Mouse (Mus musculus) hematopoietic multipotent progenitor cell, adult 10-12 weeks (in vitro differentiated cells): ENCODE measurements around the gene Meox1. TPM values are rescaled to one million over a fixed set of nuclear protein-coding genes. Genes with fewer than 3 reads are reported as not detected.

Experiments
- polyA plus RNA-seq: library from polyadenylated mRNA; stranded (reverse); fragments of >175 nt; gene quantifications from 2 replicates; pipeline ENCODE4 v1.2.3, GENCODE M21; 2012; ENCODE audit warnings: low replicate concordance

Meox1 gene
- polyA plus RNA-seq = not detected in 2 replicates

DNA sequence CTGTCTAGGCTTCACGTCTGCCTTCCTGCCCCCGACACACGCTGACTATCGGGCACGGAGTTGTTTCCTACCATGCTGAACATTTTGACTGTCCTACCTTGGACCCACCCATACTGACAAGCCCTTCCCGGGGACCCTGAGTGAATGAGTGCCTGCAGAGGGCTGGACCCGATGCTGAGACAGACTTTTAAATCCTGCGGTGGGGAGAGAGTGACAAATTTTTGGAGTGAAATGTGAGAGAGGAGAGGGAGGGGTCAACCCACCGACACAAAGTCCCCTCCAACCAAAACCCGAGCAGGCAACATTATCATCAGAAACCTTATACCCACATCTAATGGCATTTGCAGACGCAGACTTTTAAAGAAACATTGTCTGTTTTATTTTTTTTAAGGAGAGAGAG is at the start of gene Meox1:
Gene Meox1, minus strand, starts transcription at position 171 of the 400 bp plus-strand sequence.

Other genes with a start within 250 kb of the Meox1 start
- gene Arl4d, start 228.8 kb downstream of the Meox1 start, polyA plus RNA-seq = 11.1 and 18.4 TPM in 2 replicates
- 12.2 and 15.7 TPM in 2 replicates for gene Dhx8, start 161.5 kb downstream of the Meox1 start, polyA plus RNA-seq
- 0.19 and 0.66 TPM in 2 replicates for gene Etv4, start 109.0 kb downstream of the Meox1 start, polyA plus RNA-seq
- gene Sost, start 72.6 kb upstream of the Meox1 start, polyA plus RNA-seq = not detected in 2 replicates
- not detected in 2 replicates for gene Cfap97d1, start 89.9 kb upstream of the Meox1 start, polyA plus RNA-seq
- gene Dusp3, start 92.6 kb upstream of the Meox1 start, polyA plus RNA-seq = 16.2 and 38.6 TPM in 2 replicates
- gene Mpp3, start 134.1 kb upstream of the Meox1 start, polyA plus RNA-seq = 0.05 and 0.06 TPM in 2 replicates
- gene Cd300lg, start 147.1 kb upstream of the Meox1 start, polyA plus RNA-seq = 0.97 and 1.6 TPM in 2 replicates
- gene Mpp2, start 194.1 kb upstream of the Meox1 start, polyA plus RNA-seq = 1.7 and 6.2 TPM in 2 replicates
- not detected in 2 replicates for gene Ppy, start 206.9 kb upstream of the Meox1 start, polyA plus RNA-seq
- not detected in 2 replicates for gene Pyy, start 213.5 kb upstream of the Meox1 start, polyA plus RNA-seq